Mouse (Mus musculus): ENCODE data around the gene Ell3. TPM values are rescaled to one million over a fixed set of nuclear protein-coding genes. Genes with fewer than 3 reads are reported as not detected.

Gene Ell3
- polyA plus RNA-seq, 1 experiment = 0.05 TPM

DNA sequence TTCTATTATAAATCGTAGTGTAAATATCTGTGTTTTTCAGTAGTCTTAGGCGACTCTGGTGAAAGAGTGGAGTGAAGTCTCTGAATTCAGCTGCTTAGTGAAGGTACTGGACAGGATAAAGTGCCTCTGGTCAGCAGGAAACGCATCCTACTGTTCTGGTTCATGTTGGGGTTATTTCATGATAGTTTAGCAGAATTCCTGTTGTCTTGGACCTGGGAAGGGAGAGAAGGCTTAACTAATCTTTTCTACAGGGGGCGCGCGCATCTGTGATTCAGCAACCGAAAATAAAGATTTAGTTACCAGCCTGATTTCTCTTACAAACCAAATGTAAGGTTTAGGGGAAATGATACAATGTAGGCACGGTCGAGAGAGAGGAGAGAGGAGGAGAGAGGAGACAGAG, 4.1 kb upstream of the Ell3 start:
- Histone ChIP-seq H3K4me3 (peak overlapping the region; percentile 57), H3K79me2 (ENCODE audit: control insufficient read depth, insufficient read depth) (peaks cover 33% of the 10 kb centered on the region), H3K36me3 (ENCODE audit: control insufficient read depth, insufficient read depth) (peaks cover 15% of the 10 kb centered on the region), H3K27me3 (ENCODE audit: control insufficient read depth, insufficient read depth, insufficient read length) (no peaks in the 10 kb centered on the region), H3K4me2 (ENCODE audit: low read depth) (peak overlapping the region; percentile 95), H3ac (ENCODE audit: control insufficient read depth, insufficient read length) (no peak overlapping the region)
- TF ChIP-seq MYOD1 (IDR thresholded peaks at IDR 0.05; ENCODE audit: control insufficient read depth in 1 of 3, insufficient read length in 2 of 3, low read depth in 2 of 3) (no peak), TCF3 (IDR thresholded peaks at IDR 0.05; ENCODE audit: insufficient read length, low read depth) (no peak), POLR2AphosphoS2 (IDR thresholded peaks at IDR 0.05; ENCODE audit: insufficient read length, low read depth) (no peak), REST (IDR thresholded peaks at IDR 0.05; ENCODE audit: insufficient read depth, insufficient read length) (no peak), TCF12 (IDR thresholded peaks at IDR 0.05; ENCODE audit: insufficient read depth, poor library complexity, severe bottlenecking) (no peak), POLR2A (IDR thresholded peaks at IDR 0.05; ENCODE audit: insufficient read length, low read depth) (no peak), SRF (IDR thresholded peaks at IDR 0.05; ENCODE audit: control insufficient read depth, insufficient read length, low read depth) (no peak), E2F4 (IDR thresholded peaks at IDR 0.05; ENCODE audit: insufficient read depth) (no peak), USF1 (IDR thresholded peaks at IDR 0.05; ENCODE audit: low read depth) (no peak), MYOG (IDR thresholded peaks at IDR 0.05; ENCODE audit: control insufficient read depth in 1 of 3, insufficient read depth in 1 of 3, insufficient read length in 2 of 3, low read depth in 2 of 3) (no peak), MAX (IDR thresholded peaks at IDR 0.05; ENCODE audit: low read depth) (no peak), CEBPB (IDR thresholded peaks at IDR 0.05; ENCODE audit: insufficient read depth, poor library complexity, severe bottlenecking) (no peak)

- H3ac ChIP-seq (ENCODE audit: control insufficient read depth, insufficient read length) = no peak overlapping the region
- H3K4me3 ChIP-seq = no peak overlapping the region
- peak overlapping the region; percentile 95 for H3K4me2 ChIP-seq (ENCODE audit: low read depth)
- peaks cover 22% of the 10 kb centered on the region for H3K79me2 ChIP-seq (ENCODE audit: control insufficient read depth, insufficient read depth)
- no peaks in the 10 kb centered on the region for H3K27me3 ChIP-seq (ENCODE audit: control insufficient read depth, insufficient read depth, insufficient read length)
- TF ChIP-seq SRF (IDR thresholded peaks at IDR 0.05; ENCODE audit: control insufficient read depth, insufficient read length, low read depth) (no peak), POLR2AphosphoS2 (IDR thresholded peaks at IDR 0.05; ENCODE audit: insufficient read length, low read depth) (no peak)
- H3K36me3 ChIP-seq (ENCODE audit: control insufficient read depth, insufficient read depth) = peaks cover 7% of the 10 kb centered on the region
Observed at GRCm38 (mm10) chr2:121447006-121447405, 2.9 kb upstream of the Ell3 start.

- peak overlapping the region; percentile 95 for H3K4me2 ChIP-seq (ENCODE audit: low read depth)
- peaks cover 4% of the 10 kb centered on the region for H3K36me3 ChIP-seq (ENCODE audit: control insufficient read depth, insufficient read depth)
- H3K79me2 ChIP-seq (ENCODE audit: control insufficient read depth, insufficient read depth) = peaks cover 18% of the 10 kb centered on the region
- H3K4me3 ChIP-seq = no peak overlapping the region
- TF ChIP-seq POLR2AphosphoS2 (IDR thresholded peaks at IDR 0.05; ENCODE audit: insufficient read length, low read depth) (no peak), CEBPB (IDR thresholded peaks at IDR 0.05; ENCODE audit: insufficient read depth, poor library complexity, severe bottlenecking) (no peak), MYOD1 (IDR thresholded peaks at IDR 0.05; ENCODE audit: control insufficient read depth in 1 of 3, insufficient read length in 2 of 3, low read depth in 2 of 3) (no peak), TCF12 (IDR thresholded peaks at IDR 0.05; ENCODE audit: insufficient read depth, poor library complexity, severe bottlenecking) (no peak), E2F4 (IDR thresholded peaks at IDR 0.05; ENCODE audit: insufficient read depth) (no peak), TCF3 (IDR thresholded peaks at IDR 0.05; ENCODE audit: insufficient read length, low read depth) (no peak), POLR2A (IDR thresholded peaks at IDR 0.05; ENCODE audit: insufficient read length, low read depth) (no peak), MYOG (IDR thresholded peaks at IDR 0.05; ENCODE audit: control insufficient read depth in 1 of 3, insufficient read depth in 1 of 3, insufficient read length in 2 of 3, low read depth in 2 of 3) (no peak), MAX (IDR thresholded peaks at IDR 0.05; ENCODE audit: low read depth) (no peak), USF1 (IDR thresholded peaks at IDR 0.05; ENCODE audit: low read depth) (no peak), REST (IDR thresholded peaks at IDR 0.05; ENCODE audit: insufficient read depth, insufficient read length) (no peak), SRF (IDR thresholded peaks at IDR 0.05; ENCODE audit: control insufficient read depth, insufficient read length, low read depth) (no peak)
- no peak overlapping the region for H3ac ChIP-seq (ENCODE audit: control insufficient read depth, insufficient read length)
- H3K27me3 ChIP-seq (ENCODE audit: control insufficient read depth, insufficient read depth, insufficient read length) = no peaks in the 10 kb centered on the region
Observed at GRCm38 (mm10) chr2:121446506-121446905, 2.4 kb upstream of the Ell3 start.

GRCm38 (mm10) chr2:121445117-121445516, 1.0 kb upstream of the Ell3 start:
- Histone ChIP-seq H3K36me3 (ENCODE audit: control insufficient read depth, insufficient read depth) (no peaks in the 10 kb centered on the region), H3K4me3 (no peak overlapping the region), H3K27me3 (ENCODE audit: control insufficient read depth, insufficient read depth, insufficient read length) (no peaks in the 10 kb centered on the region), H3K4me2 (ENCODE audit: low read depth) (no peak overlapping the region), H3ac (ENCODE audit: control insufficient read depth, insufficient read length) (no peak overlapping the region), H3K79me2 (ENCODE audit: control insufficient read depth, insufficient read depth) (peaks cover 4% of the 10 kb centered on the region)
- TF ChIP-seq POLR2AphosphoS2 (IDR thresholded peaks at IDR 0.05; ENCODE audit: insufficient read length, low read depth) (no peak), TCF3 (IDR thresholded peaks at IDR 0.05; ENCODE audit: insufficient read length, low read depth) (no peak), SRF (IDR thresholded peaks at IDR 0.05; ENCODE audit: control insufficient read depth, insufficient read length, low read depth) (no peak), TCF12 (IDR thresholded peaks at IDR 0.05; ENCODE audit: insufficient read depth, poor library complexity, severe bottlenecking) (no peak), POLR2A (IDR thresholded peaks at IDR 0.05; ENCODE audit: insufficient read length, low read depth) (no peak), E2F4 (IDR thresholded peaks at IDR 0.05; ENCODE audit: insufficient read depth) (no peak), USF1 (IDR thresholded peaks at IDR 0.05; ENCODE audit: low read depth) (no peak), MYOG (IDR thresholded peaks at IDR 0.05; ENCODE audit: control insufficient read depth in 1 of 3, insufficient read depth in 1 of 3, insufficient read length in 2 of 3, low read depth in 2 of 3) (no peak), REST (IDR thresholded peaks at IDR 0.05; ENCODE audit: insufficient read depth, insufficient read length) (no peak), CEBPB (IDR thresholded peaks at IDR 0.05; ENCODE audit: insufficient read depth, poor library complexity, severe bottlenecking) (no peak), MAX (IDR thresholded peaks at IDR 0.05; ENCODE audit: low read depth) (no peak), MYOD1 (IDR thresholded peaks at IDR 0.05; ENCODE audit: control insufficient read depth in 1 of 3, insufficient read length in 2 of 3, low read depth in 2 of 3) (no peak)

DNA sequence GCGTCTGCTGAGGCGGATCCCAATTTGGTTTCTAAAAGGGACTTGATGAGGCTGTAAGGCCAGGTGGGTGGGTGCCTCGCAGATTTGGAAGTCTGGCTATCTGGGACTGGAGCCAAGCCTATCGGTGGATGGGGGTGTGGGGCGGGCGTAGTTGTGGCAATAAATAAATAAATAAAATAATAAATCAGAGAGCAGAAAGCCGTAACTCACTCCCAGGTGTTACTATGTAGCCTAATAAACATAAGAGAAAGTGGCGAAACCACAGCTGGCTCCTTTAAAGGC, 1.1 kb downstream of the Ell3 start:
- TF ChIP-seq REST (IDR thresholded peaks at IDR 0.05; ENCODE audit: insufficient read depth, insufficient read length) = no peak
- no peak for TF ChIP-seq POLR2AphosphoS2 (IDR thresholded peaks at IDR 0.05; ENCODE audit: insufficient read length, low read depth)
- no peak for TF ChIP-seq TCF3 (IDR thresholded peaks at IDR 0.05; ENCODE audit: insufficient read length, low read depth)
- no peak for TF ChIP-seq CEBPB (IDR thresholded peaks at IDR 0.05; ENCODE audit: insufficient read depth, poor library complexity, severe bottlenecking)
- TF ChIP-seq E2F4 (IDR thresholded peaks at IDR 0.05; ENCODE audit: insufficient read depth) = no peak
- TF ChIP-seq MYOG (IDR thresholded peaks at IDR 0.05; ENCODE audit: control insufficient read depth in 1 of 3, insufficient read depth in 1 of 3, insufficient read length in 2 of 3, low read depth in 2 of 3) = no peak
- no peak for TF ChIP-seq SRF (IDR thresholded peaks at IDR 0.05; ENCODE audit: control insufficient read depth, insufficient read length, low read depth)
- TF ChIP-seq MYOD1 (IDR thresholded peaks at IDR 0.05; ENCODE audit: control insufficient read depth in 1 of 3, insufficient read length in 2 of 3, low read depth in 2 of 3) = no peak
- no peak for TF ChIP-seq TCF12 (IDR thresholded peaks at IDR 0.05; ENCODE audit: insufficient read depth, poor library complexity, severe bottlenecking)
- Histone ChIP-seq H3ac (ENCODE audit: control insufficient read depth, insufficient read length) (no peak overlapping the region), H3K4me3 (no peak overlapping the region), H3K4me2 (ENCODE audit: low read depth) (no peak overlapping the region), H3K27me3 (ENCODE audit: control insufficient read depth, insufficient read depth, insufficient read length) (no peaks in the 10 kb centered on the region), H3K36me3 (ENCODE audit: control insufficient read depth, insufficient read depth) (peaks cover 9% of the 10 kb centered on the region), H3K79me2 (ENCODE audit: control insufficient read depth, insufficient read depth) (no peaks in the 10 kb centered on the region)
